Mouse (Mus musculus) lung, embryonic 15.5 days (tissue): Measurements from ENCODE around the gene Rangrf. TPM values are rescaled to one million over a fixed set of nuclear protein-coding genes. Genes with fewer than 3 reads are reported as not detected.
"Not testable (repeated sequence)": the region's sequence is repeated elsewhere in the genome, so short reads cannot be mapped to it uniquely, and the experiment has no call there.

Experiments
- ATAC-seq: fragments of 200-750 bp; cut with Nextera tagmentation; 2 replicates; pipeline ENCODE4 v1.8.0; 2017; ENCODE audit warnings: moderate number of reproducible peaks, borderline replicate concordance; ENCODE audit not compliant: low FRiP score, low TSS enrichment; ENCODE audit errors: extremely low read depth
- H3K27ac ChIP-seq: fragments of 300-500 bp; sonication (generic); 2 replicates; pipeline ENCODE4 v1.5.1; 2015; ENCODE audit warnings: moderate library complexity, mild to moderate bottlenecking, inconsistent platforms
- H3K27me3 ChIP-seq: fragments of 300-500 bp; sonication (generic); 2 replicates; pipeline ENCODE4 v1.6.1; 2015; ENCODE audit warnings: inconsistent platforms
- H3K36me3 ChIP-seq: fragments of 300-500 bp; sonication (generic); 2 replicates; pipeline ENCODE4 v1.6.1; 2015; ENCODE audit warnings: inconsistent platforms
- H3K4me1 ChIP-seq: fragments of 300-500 bp; sonication (generic); 2 replicates; pipeline ENCODE4 v1.6.1; 2015; ENCODE audit warnings: inconsistent platforms
- H3K4me2 ChIP-seq: fragments of 300-500 bp; sonication (generic); 2 replicates; pipeline ENCODE4 v1.6.1; 2015; ENCODE audit warnings: inconsistent platforms, mild to moderate bottlenecking, moderate library complexity
- H3K4me3 ChIP-seq: fragments of 300-500 bp; sonication (generic); 2 replicates; pipeline ENCODE4 v1.5.1; 2015; ENCODE audit warnings: mild to moderate bottlenecking, inconsistent platforms
- H3K9ac ChIP-seq: fragments of 300-500 bp; sonication (generic); 2 replicates; pipeline ENCODE4 v1.6.1; 2015; ENCODE audit warnings: inconsistent platforms
- H3K9me3 ChIP-seq: fragments of 300-500 bp; sonication (generic); 2 replicates; pipeline ENCODE4 v1.6.1; 2016; ENCODE audit warnings: inconsistent platforms
- WGBS: fragments of 180-500 bp; shearing (Covaris S2); methylation state at CpG from one replicate; pipeline ENCODE4 v1.1.7; 2015; 5-methylcytosine and 5-hydroxymethylcytosine counted together
- polyA plus RNA-seq: library from polyadenylated mRNA; unstranded; fragments of >200 nt; fragmentation: Nextera tagmentation; extraction: Ambion mirVana; gene quantifications from 2 replicates; pipeline ENCODE4 v1.2.1, GENCODE M21; 2015

Rangrf gene
- polyA plus RNA-seq, 1 experiment from 2014 or later = 46.2 TPM

- not testable (repeated sequence) for H3K9me3 ChIP-seq, H3K27ac ChIP-seq, H3K36me3 ChIP-seq, H3K27me3 ChIP-seq
- WGBS = under 1% methylated on average over 38 of the region's 38 CpGs
- peak overlapping the region; percentile 49 for H3K4me3 ChIP-seq
- peaks cover 36% of the 10 kb centered on the region for H3K4me1 ChIP-seq
- H3K4me2 ChIP-seq = peak overlapping the region; percentile 71
- H3K9ac ChIP-seq = peak overlapping the region; percentile 37; the same call in 1 of the 2 replicates
- peak; percentile 87; the same call in 1 of the 2 replicates for ATAC-seq
These were observed 1.5 kb downstream of the Rangrf start for GRCm38 (mm10) chr11:68973250-68974058.

GRCm38 (mm10) chr11:68970232-68970631, 4.8 kb downstream of the Rangrf start:
- Histone ChIP-seq H3K4me2 (no peak overlapping the region), H3K36me3 (no peaks in the 10 kb centered on the region), H3K9ac (no peak overlapping the region), H3K27ac (no peak overlapping the region), H3K27me3 (no peaks in the 10 kb centered on the region), H3K4me3 (no peak overlapping the region), H3K9me3 (no peaks in the 10 kb centered on the region), H3K4me1 (peaks cover 44% of the 10 kb centered on the region)
- ATAC-seq = no peak
- 49% methylated on average over 4 of the region's 4 CpGs for WGBS

GRCm38 (mm10) chr11:68968752-68969151, 6.2 kb downstream of the Rangrf start:
- Histone ChIP-seq H3K9ac (no peak overlapping the region), H3K4me2 (peak overlapping the region; percentile 90; the same call in 1 of the 2 replicates), H3K4me1 (peaks cover 38% of the 10 kb centered on the region), H3K27me3 (no peaks in the 10 kb centered on the region), H3K9me3 (no peaks in the 10 kb centered on the region), H3K27ac (no peak overlapping the region), H3K4me3 (no peak overlapping the region), H3K36me3 (no peaks in the 10 kb centered on the region)
- ATAC-seq = no peak
- WGBS = 80% methylated on average over 11 of the region's 11 CpGs

GRCm38 (mm10) chr11:68967337-68968282, 7.4 kb downstream of the Rangrf start, which contains the start of gene Slc25a35:
Slc25a35 (plus strand) TSS chr11:68968131.
- Histone ChIP-seq H3K27ac (peak within 1 kb of the TSS; percentile 58), H3K36me3 (no peaks in the 10 kb centered on the region), H3K9me3 (no peaks in the 10 kb centered on the region), H3K27me3 (no peaks in the 10 kb centered on the region), H3K9ac (peak within 1 kb of the TSS; percentile 52), H3K4me3 (peak within 1 kb of the TSS; percentile 61), H3K4me2 (peak within 1 kb of the TSS; percentile 90), H3K4me1 (peaks cover 34% of the 10 kb centered on the region)
- peak; percentile 96 for ATAC-seq
- WGBS = under 1% methylated on average over 50 of the region's 50 CpGs

- ATAC-seq = no peak
- H3K4me2 ChIP-seq = no peak overlapping the region
- peaks cover 25% of the 10 kb centered on the region for H3K4me1 ChIP-seq
- no peak overlapping the region for H3K9ac ChIP-seq
- H3K27ac ChIP-seq = no peak overlapping the region
- WGBS = 17% methylated on average over 1 of the region's 1 CpGs
- H3K9me3 ChIP-seq = no peaks in the 10 kb centered on the region
- H3K27me3 ChIP-seq = no peaks in the 10 kb centered on the region
- H3K4me3 ChIP-seq = no peak overlapping the region
- no peaks in the 10 kb centered on the region for H3K36me3 ChIP-seq
These were observed 8.4 kb downstream of the Rangrf start for GRCm38 (mm10) chr11:68966554-68966953.

GRCm38 (mm10) chr11:68965845-68966244, 9.1 kb downstream of the Rangrf start:
- no peaks in the 10 kb centered on the region for H3K9me3 ChIP-seq
- 24% methylated on average over 3 of the region's 3 CpGs for WGBS
- ATAC-seq = no peak
- H3K4me3 ChIP-seq = no peak overlapping the region
- H3K36me3 ChIP-seq = no peaks in the 10 kb centered on the region
- H3K27me3 ChIP-seq = no peaks in the 10 kb centered on the region
- no peak overlapping the region for H3K27ac ChIP-seq
- H3K4me2 ChIP-seq = no peak overlapping the region
- H3K9ac ChIP-seq = no peak overlapping the region
- peaks cover 21% of the 10 kb centered on the region for H3K4me1 ChIP-seq

- no peaks in the 10 kb centered on the region for H3K27me3 ChIP-seq
- no peaks in the 10 kb centered on the region for H3K36me3 ChIP-seq
- ATAC-seq = no peak
These were observed 9.9 kb downstream of the Rangrf start for GRCm38 (mm10) chr11:68965050-68965449.

GRCm38 (mm10) chr11:68963405-68963804, 11.6 kb downstream of the Rangrf start:
- Histone ChIP-seq H3K4me2 (no peak overlapping the region), H3K9me3 (no peaks in the 10 kb centered on the region), H3K9ac (no peak overlapping the region), H3K4me3 (no peak overlapping the region), H3K4me1 (peaks cover 7% of the 10 kb centered on the region), H3K27me3 (no peaks in the 10 kb centered on the region), H3K27ac (no peak overlapping the region), H3K36me3 (no peaks in the 10 kb centered on the region)
- 64% methylated on average over 2 of the region's 2 CpGs for WGBS
- ATAC-seq = no peak

More at GRCm38 (mm10) chr11:68965050-68965449, 9.9 kb downstream of the Rangrf start:
- no peak overlapping the region for H3K9ac ChIP-seq
- no peaks in the 10 kb centered on the region for H3K9me3 ChIP-seq
- no peak overlapping the region for H3K4me3 ChIP-seq
- no peak overlapping the region for H3K4me2 ChIP-seq
- H3K27ac ChIP-seq = no peak overlapping the region
- H3K4me1 ChIP-seq = peaks cover 13% of the 10 kb centered on the region

GRCm38 (mm10) chr11:68962159-68962558, 12.8 kb downstream of the Rangrf start:
- not testable (repeated sequence) for H3K4me2 ChIP-seq, H3K9me3 ChIP-seq, H3K27me3 ChIP-seq, ATAC-seq, H3K36me3 ChIP-seq, H3K4me3 ChIP-seq, H3K27ac ChIP-seq, H3K4me1 ChIP-seq, H3K9ac ChIP-seq
- WGBS = 19% methylated on average over 11 of the region's 11 CpGs

- Histone ChIP-seq H3K27me3 (peaks cover 11% of the 10 kb centered on the region), H3K27ac (no peak overlapping the region), H3K36me3 (no peaks in the 10 kb centered on the region), H3K9me3 (no peaks in the 10 kb centered on the region), H3K4me2 (no peak overlapping the region), H3K9ac (no peak overlapping the region), H3K4me3 (no peak overlapping the region), H3K4me1 (no peaks in the 10 kb centered on the region)
- WGBS = 55% methylated on average over 3 of the region's 3 CpGs
- no peak for ATAC-seq
These were observed 13.4 kb downstream of the Rangrf start for GRCm38 (mm10) chr11:68961596-68961995.

GRCm38 (mm10) chr11:68957971-68958370, 17.0 kb downstream of the Rangrf start:
- peaks cover 15% of the 10 kb centered on the region; the same call in 1 of the 2 replicates for H3K4me1 ChIP-seq
- H3K4me3 ChIP-seq = peak overlapping the region; percentile 41; the same call in 1 of the 2 replicates
- ATAC-seq = no peak
- 87% methylated on average over 1 of the region's 1 CpGs for whole genome bisulfite sequencing
- H3K27ac ChIP-seq = no peak overlapping the region
- peak overlapping the region; percentile 39; the same call in 1 of the 2 replicates for H3K4me2 ChIP-seq
- peaks cover 40% of the 10 kb centered on the region for H3K27me3 ChIP-seq
- no peaks in the 10 kb centered on the region for H3K9me3 ChIP-seq
- no peaks in the 10 kb centered on the region for H3K36me3 ChIP-seq
- H3K9ac ChIP-seq = no peak overlapping the region
